ENCODE assay signal across 8 mouse cellular contexts in genomic region chr13:100001790-100002196, GRCm38 (mm10). TPM values are rescaled to one million over a fixed set of nuclear protein-coding genes. Genes with fewer than 3 reads are reported as not detected.
DNase-seq lines count a peak whose midpoint lies in the region; ATAC-seq and TF ChIP-seq lines count a peak whose summit lies in the region.

No protein-coding gene starts in this region.

- TF ChIP-seq CTCF in left cerebral cortex, adult 2 months (IDR thresholded peaks at IDR 0.05), result peak; percentile 83

- peak; percentile 85 for DNase-seq in R1 (ENCODE audit: low read depth, low spot score)
- peak; percentile 86 to 92 for DNase-seq in cerebellum, postnatal 14 days
- DNase-seq in frontal cortex, postnatal 36 days (ENCODE audit: low spot score in 2 of 2), result peak; percentile 77 to 88
- peak; percentile 78 for DNase-seq in induced T-regulatory cell, adult 2 months (ENCODE audit: low read depth)
- DNase-seq in left cerebral cortex, adult 2 months (ENCODE audit: extremely low spot score in 1 of 2, low spot score in 2 of 2), result peak; percentile 81 to 83
- peak; percentile 80 for DNase-seq in right cerebral cortex, postnatal 14 days
- DNase-seq in urinary bladder, postnatal 25 days (ENCODE audit: low spot score), result peak; percentile 71

- H3K4me3 ChIP-seq in left cerebral cortex, adult 2 months, result no peak overlapping the region

- intact Hi-C loops in left cerebral cortex, adult 2 months (cut with DNase I), result no loop called here

- ATAC-seq in megakaryocyte progenitor cell, adult 5-6 weeks (replicated peaks; ENCODE audit: poor library complexity), result peak; percentile 99

- no peak overlapping the region for H3K27ac ChIP-seq in left cerebral cortex, adult 2 months

RNA-seq across cellular contexts. Expression of gene Mccc2, which starts 13.6 kb away (rescaled TPM):
- total RNA-seq in left cerebral cortex, adult 2 months (2021), result 10 to 100 TPM; 22.9 to 26.9 TPM
- 13.9 and 15.4 TPM in 2 replicates for total RNA-seq in megakaryocyte progenitor cell, adult 5-6 weeks (2015)
- 15.3 and 20.9 TPM in 2 replicates for total RNA-seq in megakaryocyte progenitor cell, adult 5-6 weeks (2017)
